Mouse (Mus musculus): Measurements from ENCODE around the gene P2rx2. TPM values are rescaled to one million over a fixed set of nuclear protein-coding genes. Genes with fewer than 3 reads are reported as not detected.

Gene P2rx2
- polyA plus RNA-seq, 1 experiment from 2014 or later, result 0.29 TPM

DNA sequence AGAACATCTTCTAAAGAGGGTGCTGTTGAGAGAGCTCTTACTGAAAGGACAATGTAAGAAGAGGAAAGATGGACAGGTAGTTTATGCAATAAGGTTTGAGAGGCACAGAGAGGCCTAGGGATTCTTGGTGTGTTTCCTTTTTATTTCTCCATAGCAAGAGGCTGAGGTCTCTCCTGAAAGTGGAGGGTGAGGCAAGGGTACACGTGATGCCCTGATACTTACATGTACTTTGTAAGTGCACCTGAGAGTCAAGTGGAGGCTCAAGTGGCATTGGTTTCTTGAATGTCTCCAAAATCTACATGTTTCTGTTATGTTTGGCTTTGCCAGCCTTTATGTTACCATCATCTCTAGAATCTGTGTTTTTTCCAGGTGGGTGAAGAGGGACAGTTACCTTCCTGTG lies 46.4 kb downstream of the P2rx2 start:
- Histone ChIP-seq H3K27ac (ENCODE audit: low read length) (no peak overlapping the region), H3K36me3 (ENCODE audit: control insufficient read depth, insufficient read depth) (peaks cover 38% of the 10 kb centered on the region), H3K9me3 (replicated peaks; ENCODE audit: control insufficient read depth, low read length) (no peaks in the 10 kb centered on the region), H3K4me1 (ENCODE audit: control insufficient read depth, insufficient read depth, low read length) (no peaks in the 10 kb centered on the region), H3K27me3 (ENCODE audit: control insufficient read depth, insufficient read depth, low read length) (no peaks in the 10 kb centered on the region), H3K9ac (ENCODE audit: low read length) (no peak overlapping the region), H3K4me2 (ENCODE audit: low read depth, low read length) (no peak overlapping the region), H3K4me3 (ENCODE audit: low read length) (no peak overlapping the region)
- WGBS, result 91% methylated on average over 1 of the region's 1 CpGs
- ATAC-seq (replicated peaks; ENCODE audit: extremely low read depth, insufficient read depth, low FRiP score), result no peak

DNA sequence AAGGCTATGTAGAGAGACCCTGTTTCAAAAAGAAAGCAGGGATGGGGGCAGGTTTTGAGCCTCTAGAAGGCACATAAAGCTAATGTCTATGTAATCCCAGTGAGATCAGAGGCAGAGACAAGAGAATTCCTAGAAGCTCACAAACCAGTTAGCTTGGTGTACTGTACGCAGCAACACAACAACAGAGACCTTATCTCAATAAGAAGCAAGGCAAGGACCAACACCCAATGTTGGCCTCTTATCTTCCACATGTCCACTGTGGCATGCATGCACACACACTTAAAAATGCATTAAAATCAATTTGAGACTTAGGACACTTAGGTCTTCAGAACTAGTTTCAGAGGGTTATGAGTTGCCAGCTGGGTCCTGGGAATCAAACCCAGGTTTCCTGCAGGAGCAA lies 51.4 kb downstream of the P2rx2 start:
- Histone ChIP-seq H3K9me3 (replicated peaks; ENCODE audit: control insufficient read depth, low read length) (no peaks in the 10 kb centered on the region), H3K27ac (ENCODE audit: low read length) (no peak overlapping the region), H3K4me1 (ENCODE audit: control insufficient read depth, insufficient read depth, low read length) (peaks cover 3% of the 10 kb centered on the region; the same call in 1 of the 2 replicates), H3K4me3 (ENCODE audit: low read length) (no peak overlapping the region), H3K4me2 (ENCODE audit: low read depth, low read length) (no peak overlapping the region), H3K27me3 (ENCODE audit: control insufficient read depth, insufficient read depth, low read length) (no peaks in the 10 kb centered on the region), H3K36me3 (ENCODE audit: control insufficient read depth, insufficient read depth) (peaks cover 26% of the 10 kb centered on the region), H3K9ac (ENCODE audit: low read length) (no peak overlapping the region)
- WGBS, result 90% methylated on average over 1 of the region's 1 CpGs
- no peak for ATAC-seq (replicated peaks; ENCODE audit: extremely low read depth, insufficient read depth, low FRiP score)

Other genes starting within 250 kb of the P2rx2 start
- gene Gm35315, start 248.8 kb downstream of the P2rx2 start, polyA plus RNA-seq (2015; fragmentation: Nextera tagmentation; extraction: Ambion mirVana), result 0.51 and 0.75 TPM in 2 replicates
- 0.90 and 1.2 TPM in 2 replicates for gene Plcxd1, start 243.2 kb downstream of the P2rx2 start, polyA plus RNA-seq (2015; fragmentation: Nextera tagmentation; extraction: Ambion mirVana)
- gene Gtpbp6, start 235.0 kb downstream of the P2rx2 start, polyA plus RNA-seq (2015; fragmentation: Nextera tagmentation; extraction: Ambion mirVana), result 19.6 and 22.5 TPM in 2 replicates
- 2.0 and 2.7 TPM in 2 replicates for gene Zfp605, start 233.1 kb downstream of the P2rx2 start, polyA plus RNA-seq (2015; fragmentation: Nextera tagmentation; extraction: Ambion mirVana)
- gene Chfr, start 207.4 kb downstream of the P2rx2 start, polyA plus RNA-seq (2015; fragmentation: Nextera tagmentation; extraction: Ambion mirVana), result 27.3 and 28.7 TPM in 2 replicates
- 14.9 and 18.2 TPM in 2 replicates for gene Golga3, start 166.5 kb downstream of the P2rx2 start, polyA plus RNA-seq (2015; fragmentation: Nextera tagmentation; extraction: Ambion mirVana)
- 14.4 and 17.6 TPM in 2 replicates for gene Ankle2, start 112.2 kb downstream of the P2rx2 start, polyA plus RNA-seq (2015; fragmentation: Nextera tagmentation; extraction: Ambion mirVana)
- gene Pgam5, start 73.3 kb downstream of the P2rx2 start, polyA plus RNA-seq (2015; fragmentation: Nextera tagmentation; extraction: Ambion mirVana), result 51.5 and 51.7 TPM in 2 replicates
- 26.3 and 26.7 TPM in 2 replicates for gene Pxmp2, start 57.0 kb downstream of the P2rx2 start, polyA plus RNA-seq (2015; fragmentation: Nextera tagmentation; extraction: Ambion mirVana)
- gene Pole, start 56.9 kb downstream of the P2rx2 start, polyA plus RNA-seq (2015; fragmentation: Nextera tagmentation; extraction: Ambion mirVana), result 17.1 and 17.9 TPM in 2 replicates
- gene Lrcol1, start 1.5 kb upstream of the P2rx2 start, polyA plus RNA-seq (2015; fragmentation: Nextera tagmentation; extraction: Ambion mirVana), result 0.20 TPM in 1 of 2 replicates, not detected in the other
- gene Fbrsl1, start 105.3 kb upstream of the P2rx2 start, polyA plus RNA-seq (2015; fragmentation: Nextera tagmentation; extraction: Ambion mirVana), result 4.6 and 6.7 TPM in 2 replicates
- gene Galnt9, start 201.1 kb upstream of the P2rx2 start, polyA plus RNA-seq (2015; fragmentation: Nextera tagmentation; extraction: Ambion mirVana), result 0.07 and 0.13 TPM in 2 replicates

All from heart, embryonic 16.5 days (tissue).